Mouse (Mus musculus): ENCODE results near the gene AI837181. TPM values are rescaled to one million over a fixed set of nuclear protein-coding genes. Genes with fewer than 3 reads are reported as not detected.

The AI837181 gene
- total and polyA plus RNA-seq, 3 experiments: 32.9 to 59.5 (median 32.9) TPM

GRCm38 (mm10) chr19:5455568-5455967 lies 30.6 kb downstream of the AI837181 start:
- peak overlapping the region; percentile 64 for H3K4me3 ChIP-seq
- intact Hi-C loops (cut with DNase I): loop anchor here (2.0 kb wide), 1 partner anchor 23 kb away; no protein-coding TSS in a partner anchor
- peaks cover 6% of the 10 kb centered on the region for H3K4me1 ChIP-seq (ENCODE audit: control insufficient read depth, insufficient read depth, low read length)
- peaks cover 12% of the 10 kb centered on the region for H3K36me3 ChIP-seq (ENCODE audit: control insufficient read depth, insufficient read depth, low read length)
- peak overlapping the region; percentile 99 for H3K27ac ChIP-seq
- no peaks in the 10 kb centered on the region for H3K27me3 ChIP-seq (ENCODE audit: control insufficient read depth, insufficient read depth, low read length)
- H3K9ac ChIP-seq (ENCODE audit: low read depth, low read length): peak overlapping the region; percentile 97
- peaks cover 6% of the 10 kb centered on the region for H3K79me2 ChIP-seq (replicated peaks; ENCODE audit: control insufficient read depth, insufficient read depth, low read length)
- no peak for TF ChIP-seq POLR2A (IDR thresholded peaks at IDR 0.05; ENCODE audit: insufficient read depth, low read depth, low read length)
- no peak for TF ChIP-seq EP300 (IDR thresholded peaks at IDR 0.05; ENCODE audit: insufficient read depth, low read depth, low read length)
- TF ChIP-seq CTCF (IDR thresholded peaks at IDR 0.05): no peak
- 42% methylated on average over 8 of the region's 8 CpGs for WGBS
- DNase-seq: no peak

GRCm38 (mm10) chr19:5456241-5456921 lies 31.4 kb downstream of the AI837181 start:
- Histone ChIP-seq H3K4me3 (peak overlapping the region; percentile 64), H3K27me3 (ENCODE audit: control insufficient read depth, insufficient read depth, low read length) (no peaks in the 10 kb centered on the region), H3K79me2 (replicated peaks; ENCODE audit: control insufficient read depth, insufficient read depth, low read length) (peaks cover 6% of the 10 kb centered on the region), H3K27ac (peak overlapping the region; percentile 99), H3K4me1 (ENCODE audit: control insufficient read depth, insufficient read depth, low read length) (peaks cover 7% of the 10 kb centered on the region), H3K9ac (ENCODE audit: low read depth, low read length) (peak overlapping the region; percentile 97), H3K36me3 (ENCODE audit: control insufficient read depth, insufficient read depth, low read length) (peaks cover 12% of the 10 kb centered on the region)
- TF ChIP-seq POLR2A (IDR thresholded peaks at IDR 0.05; ENCODE audit: insufficient read depth, low read depth, low read length): peak; percentile 74
- TF ChIP-seq CTCF (IDR thresholded peaks at IDR 0.05): no peak
- peak; percentile 78; the same call in 1 of the 2 replicates for TF ChIP-seq EP300 (IDR thresholded peaks at IDR 0.05; ENCODE audit: insufficient read depth, low read depth, low read length)
- 7% methylated on average over 26 of the region's 26 CpGs for WGBS
- peak; percentile 70 to 74 for DNase-seq
- intact Hi-C loops (cut with DNase I): loop anchor here (1.0 kb wide), 1 partner anchor 90 kb away; the partner anchor contains the start of gene Eif1ad

GRCm38 (mm10) chr19:5456922-5457745 lies 32.2 kb downstream of the AI837181 start:
- H3K36me3 ChIP-seq (ENCODE audit: control insufficient read depth, insufficient read depth, low read length): peaks cover 12% of the 10 kb centered on the region
- peak overlapping the region; percentile 99 for H3K27ac ChIP-seq
- DNase-seq: peak; percentile 96 to 97
- peak overlapping the region; percentile 97 for H3K9ac ChIP-seq (ENCODE audit: low read depth, low read length)
- H3K4me1 ChIP-seq (ENCODE audit: control insufficient read depth, insufficient read depth, low read length): peaks cover 7% of the 10 kb centered on the region
- peaks cover 6% of the 10 kb centered on the region for H3K79me2 ChIP-seq (replicated peaks; ENCODE audit: control insufficient read depth, insufficient read depth, low read length)
- intact Hi-C loops (cut with DNase I): loop anchor here (1.0 kb wide), 1 partner anchor 91 kb away; the partner anchor contains the start of gene Eif1ad
- peak overlapping the region; percentile 64 for H3K4me3 ChIP-seq
- TF ChIP-seq CTCF (IDR thresholded peaks at IDR 0.05) (peak; percentile 25; the same call in 1 of the 2 replicates), EP300 (IDR thresholded peaks at IDR 0.05; ENCODE audit: insufficient read depth, low read depth, low read length) (peak; percentile 46; the same call in 1 of the 2 replicates), POLR2A (IDR thresholded peaks at IDR 0.05; ENCODE audit: insufficient read depth, low read depth, low read length) (peak; percentile 95)
- under 1% methylated on average over 70 of the region's 70 CpGs for WGBS
- H3K27me3 ChIP-seq (ENCODE audit: control insufficient read depth, insufficient read depth, low read length): no peaks in the 10 kb centered on the region

- no peak for DNase-seq
- peak within 1 kb of the TSS; percentile 99 for H3K27ac ChIP-seq
- WGBS: 13% methylated on average over 14 of the region's 14 CpGs
Observed at GRCm38 (mm10) chr19:5457746-5458442, 33.0 kb downstream of the AI837181 start, which contains the start of gene Ccdc85b. Gene Ccdc85b (minus strand): TSS chr19:5457894.

GRCm38 (mm10) chr19:5459019-5459418 lies 34.1 kb downstream of the AI837181 start:
- intact Hi-C loops (cut with DNase I): no loop called here
- Histone ChIP-seq H3K79me2 (replicated peaks; ENCODE audit: control insufficient read depth, insufficient read depth, low read length) (peaks cover 6% of the 10 kb centered on the region), H3K4me3 (no peak overlapping the region), H3K27me3 (ENCODE audit: control insufficient read depth, insufficient read depth, low read length) (no peaks in the 10 kb centered on the region), H3K4me1 (ENCODE audit: control insufficient read depth, insufficient read depth, low read length) (peaks cover 9% of the 10 kb centered on the region), H3K27ac (no peak overlapping the region; the same call in 1 of the 2 replicates), H3K36me3 (ENCODE audit: control insufficient read depth, insufficient read depth, low read length) (peaks cover 8% of the 10 kb centered on the region), H3K9ac (ENCODE audit: low read depth, low read length) (no peak overlapping the region)
- peak in 1 of 2 experiments; percentile 48 for DNase-seq
- TF ChIP-seq POLR2A (IDR thresholded peaks at IDR 0.05; ENCODE audit: insufficient read depth, low read depth, low read length): no peak
- no peak for TF ChIP-seq CTCF (IDR thresholded peaks at IDR 0.05)
- TF ChIP-seq EP300 (IDR thresholded peaks at IDR 0.05; ENCODE audit: insufficient read depth, low read depth, low read length): 0 out of 2 replicates have a peak, but pooled peaks have one; percentile 34
- WGBS: 54% methylated on average over 7 of the region's 7 CpGs

More at GRCm38 (mm10) chr19:5457746-5458442, 33.0 kb downstream of the AI837181 start, which contains the start of gene Ccdc85b:
- Histone ChIP-seq H3K4me3 (peak within 1 kb of the TSS; percentile 64), H3K4me1 (ENCODE audit: control insufficient read depth, insufficient read depth, low read length) (peaks cover 7% of the 10 kb centered on the region), H3K27me3 (ENCODE audit: control insufficient read depth, insufficient read depth, low read length) (no peaks in the 10 kb centered on the region), H3K36me3 (ENCODE audit: control insufficient read depth, insufficient read depth, low read length) (peaks cover 12% of the 10 kb centered on the region), H3K9ac (ENCODE audit: low read depth, low read length) (peak within 1 kb of the TSS; percentile 97), H3K79me2 (replicated peaks; ENCODE audit: control insufficient read depth, insufficient read depth, low read length) (peaks cover 6% of the 10 kb centered on the region)
- intact Hi-C loops (cut with DNase I): no loop called here
- no peak for TF ChIP-seq CTCF (IDR thresholded peaks at IDR 0.05)
- TF ChIP-seq EP300 (IDR thresholded peaks at IDR 0.05; ENCODE audit: insufficient read depth, low read depth, low read length): no peak
- TF ChIP-seq POLR2A (IDR thresholded peaks at IDR 0.05; ENCODE audit: insufficient read depth, low read depth, low read length): no peak
